19 mouse cellular contexts compared by ENCODE assay signal in genomic region chr10:77548576-77548975, GRCm38 (mm10). TPM values are rescaled to one million over a fixed set of nuclear protein-coding genes. Genes with fewer than 3 reads are reported as not detected.
A peak's percentile ranks its signal among the peaks of the same experiment; 100 is the strongest.
DNase-seq lines count a peak whose midpoint lies in the region; ATAC-seq lines count a peak whose summit lies in the region.
"Had no signal": no experiment of that assay in that cellular context is flagged by ENCODE, and none has a peak within 500 bp of the region (broad histone marks: within the 10 kb centered on the region; RNA-seq: fewer than 3 reads in every experiment).

No protein-coding gene starts in this region.

- H3K4me1 ChIP-seq in heart, embryonic 12.5 days (replicated peaks), result peaks cover 9% of the 10 kb centered on the region; the same call in 1 of the 2 replicates
- 0 out of 2 replicates have a peak, but pooled peaks cover 10% of the 10 kb centered on the region for H3K4me1 ChIP-seq in heart, embryonic 10.5 days
- H3K4me1 ChIP-seq: forebrain, embryonic 10.5 days; hindbrain, embryonic 10.5 days had no signal

- no peak for DNase-seq in heart, embryonic 10.5 days (ENCODE audit: low spot score)
- peak; percentile 60 to 68 for DNase-seq in urinary bladder, postnatal 36 days (ENCODE audit: low spot score in 2 of 2)
- no peak for DNase-seq in urinary bladder, adult 2 months (ENCODE audit: low spot score)
- no peak for DNase-seq in cerebellum, adult 9-10 months
- DNase-seq: adrenal gland, postnatal 10 days; cerebellum, adult 11 months; cerebellum, adult 9-11 months; cerebellum, postnatal 36 days; gastrocnemius, adult 2 months; gastrocnemius, postnatal 36 days; heart, adult 18-20 months had no signal

- no peaks in the 10 kb centered on the region for H3K27me3 ChIP-seq in heart, embryonic 12.5 days (replicated peaks)
- H3K27me3 ChIP-seq in heart, embryonic 10.5 days (ENCODE audit: insufficient read depth, poor library complexity, severe bottlenecking), result no peaks in the 10 kb centered on the region; the same call in 1 of the 2 replicates

- no peak overlapping the region for H3K27ac ChIP-seq in heart, embryonic 12.5 days (ENCODE audit: poor library complexity, severe bottlenecking)
- H3K27ac ChIP-seq in heart, embryonic 10.5 days, result no peak overlapping the region
- H3K27ac ChIP-seq in macrophage, result peak overlapping the region; percentile 80
- H3K27ac ChIP-seq: forebrain, embryonic 10.5 days; gastrocnemius, adult 2 months; hindbrain, embryonic 10.5 days; hindbrain, embryonic 14.5 days had no signal

- WGBS in heart, embryonic 12.5 days, result 75% methylated on average over 10 of the region's 10 CpGs
- 82% methylated on average over 10 of the region's 10 CpGs for WGBS in heart, embryonic 10.5 days
- 30% methylated on average over 10 of the region's 10 CpGs for WGBS in macrophage (ENCODE audit: missing documents)

- 0 out of 2 replicates have a peak overlapping the region, but pooled peaks have one; percentile 27 for H3K9ac ChIP-seq in heart, embryonic 12.5 days
- H3K9ac ChIP-seq: hindbrain, embryonic 14.5 days had no signal

- H3K9me3 ChIP-seq in heart, embryonic 12.5 days (replicated peaks), result no peaks in the 10 kb centered on the region
- H3K9me3 ChIP-seq in heart, embryonic 10.5 days, result no peaks in the 10 kb centered on the region
- H3K9me3 ChIP-seq: forebrain, embryonic 10.5 days; hindbrain, embryonic 10.5 days had no signal

- H3K79me2 ChIP-seq in macrophage (ENCODE audit: inconsistent target), result peaks cover 36% of the 10 kb centered on the region

- ATAC-seq in heart, embryonic 12.5 days (ENCODE audit: insufficient number of reproducible peaks, low FRiP score), result no peak; the same call in 1 of the 2 replicates
- ATAC-seq in cerebellum, adult (ENCODE audit: insufficient number of reproducible peaks, low FRiP score, low TSS enrichment), result no peak
- ATAC-seq: forebrain, embryonic 14.5 days had no signal

- no peak overlapping the region for H3K4me2 ChIP-seq in heart, embryonic 12.5 days
- H3K4me2 ChIP-seq: heart, embryonic 11.5 days; hindbrain, embryonic 14.5 days had no signal

- no peak overlapping the region for H3K4me3 ChIP-seq in heart, embryonic 12.5 days
- H3K4me3 ChIP-seq in heart, embryonic 10.5 days, result no peak overlapping the region
- H3K4me3 ChIP-seq in macrophage (ENCODE audit: inconsistent target), result no peak overlapping the region
- H3K4me3 ChIP-seq: forebrain, embryonic 10.5 days; gastrocnemius, adult 2 months; hindbrain, embryonic 10.5 days had no signal

- H3K36me3 ChIP-seq in heart, embryonic 12.5 days, result no peaks in the 10 kb centered on the region
- no peaks in the 10 kb centered on the region for H3K36me3 ChIP-seq in heart, embryonic 10.5 days
- H3K36me3 ChIP-seq in macrophage (ENCODE audit: inconsistent target), result peaks cover 52% of the 10 kb centered on the region
- H3K36me3 ChIP-seq: forebrain, embryonic 10.5 days; hindbrain, embryonic 10.5 days had no signal

RNA-seq across cellular contexts. Expression of gene Itgb2, which starts 18.5 kb away (rescaled TPM):
- 1.5 and 2.5 TPM in 2 replicates for polyA plus RNA-seq in heart, embryonic 12.5 days (2016; fragmentation: Nextera tagmentation; extraction: Ambion mirVana)
- 2.4 and 3.6 TPM in 2 replicates for polyA plus RNA-seq in heart, embryonic 10.5 days (2016; fragmentation: Nextera tagmentation; extraction: Ambion mirVana)
- 16.7 and 19.2 TPM in 2 replicates for polyA plus RNA-seq in urinary bladder, adult 2 months (2012; rRNA removed)
- total RNA-seq in macrophage (2018; cell fraction: chromatin; rRNA removed), result 100 to 1,000 TPM in 22 of 26 experiments, 10 to 100 TPM in 4; 30.2 to 203 (median 164) TPM
- 100 to 1,000 TPM; 247 to 519 (median 377) TPM for total RNA-seq in macrophage (2018; cell fraction: cytosol; rRNA removed)
- total RNA-seq in macrophage (2018; cell fraction: nucleus; rRNA removed), result 100 to 1,000 TPM; 138 to 880 (median 577) TPM
- 418 to 531 TPM (median 505 TPM) in 3 replicates for polyA plus RNA-seq in macrophage (2018)

RNA-seq across cellular contexts. Expression of gene Pttg1ip, which starts 32.9 kb away (rescaled TPM):
- polyA plus RNA-seq in heart, embryonic 12.5 days (2016; fragmentation: Nextera tagmentation; extraction: Ambion mirVana), result 103 and 104 TPM in 2 replicates
- polyA plus RNA-seq in heart, embryonic 10.5 days (2016; fragmentation: Nextera tagmentation; extraction: Ambion mirVana), result 94.9 and 97.0 TPM in 2 replicates
- polyA plus RNA-seq in urinary bladder, adult 2 months (2012; rRNA removed), result 457 and 472 TPM in 2 replicates
- 10 to 100 TPM; 20.2 to 99.8 (median 58.3) TPM for total RNA-seq in macrophage (2018; cell fraction: chromatin; rRNA removed)
- 100 to 1,000 TPM in 13 of 26 experiments, 10 to 100 TPM in 13; 77.7 to 133 (median 99.5) TPM for total RNA-seq in macrophage (2018; cell fraction: cytosol; rRNA removed)
- 100 to 1,000 TPM in 8 of 26 experiments, 10 to 100 TPM in 18; 51.1 to 150 (median 89.2) TPM for total RNA-seq in macrophage (2018; cell fraction: nucleus; rRNA removed)
- 99.5 to 103 TPM (median 102 TPM) in 3 replicates for polyA plus RNA-seq in macrophage (2018)

RNA-seq across cellular contexts. Expression of gene Fam207a, which starts 33.0 kb away (rescaled TPM):
- polyA plus RNA-seq in heart, embryonic 12.5 days (2016; fragmentation: Nextera tagmentation; extraction: Ambion mirVana), result 31.0 and 32.1 TPM in 2 replicates
- 30.7 and 45.6 TPM in 2 replicates for polyA plus RNA-seq in heart, embryonic 10.5 days (2016; fragmentation: Nextera tagmentation; extraction: Ambion mirVana)
- polyA plus RNA-seq in urinary bladder, adult 2 months (2012; rRNA removed), result 55.5 and 59.5 TPM in 2 replicates
- 10 to 100 TPM in 18 of 26 experiments, 1 to 10 TPM in 8; 4.4 to 19.6 (median 13.5) TPM for total RNA-seq in macrophage (2018; cell fraction: chromatin; rRNA removed)
- total RNA-seq in macrophage (2018; cell fraction: cytosol; rRNA removed), result 10 to 100 TPM; 10.8 to 27.4 (median 20.7) TPM
- total RNA-seq in macrophage (2018; cell fraction: nucleus; rRNA removed), result 10 to 100 TPM in 18 of 26 experiments, 1 to 10 TPM in 8; 5.3 to 18.1 (median 11.7) TPM
- polyA plus RNA-seq in macrophage (2018), result 16.8 to 38.8 TPM (median 21.1 TPM) in 3 replicates

RNA-seq across cellular contexts. Expression of gene Sumo3, which starts 57.3 kb away (rescaled TPM):
- polyA plus RNA-seq in heart, embryonic 12.5 days (2016; fragmentation: Nextera tagmentation; extraction: Ambion mirVana), result 177 and 184 TPM in 2 replicates
- polyA plus RNA-seq in heart, embryonic 10.5 days (2016; fragmentation: Nextera tagmentation; extraction: Ambion mirVana), result 235 and 306 TPM in 2 replicates
- polyA plus RNA-seq in urinary bladder, adult 2 months (2012; rRNA removed), result 294 and 318 TPM in 2 replicates
- total RNA-seq in macrophage (2018; cell fraction: chromatin; rRNA removed), result 10 to 100 TPM; 15.5 to 97.1 (median 46.4) TPM
- 100 to 1,000 TPM in 20 of 26 experiments, 10 to 100 TPM in 6; 75.8 to 152 (median 114) TPM for total RNA-seq in macrophage (2018; cell fraction: cytosol; rRNA removed)
- 10 to 100 TPM; 22.7 to 95.5 (median 55.7) TPM for total RNA-seq in macrophage (2018; cell fraction: nucleus; rRNA removed)
- 105 to 245 TPM (median 141 TPM) in 3 replicates for polyA plus RNA-seq in macrophage (2018)

RNA-seq across cellular contexts. Expression of gene Gm49325, which starts 57.4 kb away (rescaled TPM):
- polyA plus RNA-seq in heart, embryonic 12.5 days (2016; fragmentation: Nextera tagmentation; extraction: Ambion mirVana), result 14.5 TPM in 1 of 2 replicates, not detected in the other
- 2.1 and 2.7 TPM in 2 replicates for polyA plus RNA-seq in heart, embryonic 10.5 days (2016; fragmentation: Nextera tagmentation; extraction: Ambion mirVana)
- polyA plus RNA-seq in urinary bladder, adult 2 months (2012; rRNA removed), result 0.89 and 23.6 TPM in 2 replicates
- total RNA-seq in macrophage (2018; cell fraction: chromatin; rRNA removed), result 1 to 10 TPM in 4 of 26 experiments, not detected in 22; 1.9 to 4.9 (median 3.6) TPM
- 1 to 10 TPM in 18 of 26 experiments, under 1 TPM in 7, not detected in 1; 0.52 to 5.6 (median 1.6) TPM for total RNA-seq in macrophage (2018; cell fraction: cytosol; rRNA removed)
- total RNA-seq in macrophage (2018; cell fraction: nucleus; rRNA removed), result 1 to 10 TPM in 1 of 26 experiments, not detected in 25; 1.9 TPM
- 3.3 TPM in 1 of 3 replicates, not detected in the others for polyA plus RNA-seq in macrophage (2018)
- polyA plus RNA-seq: heart, embryonic 11.5 days had no signal

Comparison
In these comparisons a context has a peak if more than half of its experiments do, and no peak if none do; other contexts are left out.
1. DNase-seq: peak in urinary bladder, postnatal 36 days (2 of 2); none in heart, embryonic 10.5 days (single experiment), urinary bladder, adult 2 months (single experiment) and cerebellum, adult 9-10 months (single experiment).
2. RNA of gene Itgb2, which starts 18.5 kb away (polyA plus RNA-seq): 418 to 531 TPM in macrophage; 16.7 to 19.2 TPM in urinary bladder, adult 2 months, 2.4 to 3.6 TPM in heart, embryonic 10.5 days and 1.5 to 2.5 TPM in heart, embryonic 12.5 days; every median in the first group is over 10 times any median in the second.